In genomic region chr9:37627263-37627662, GRCm38 (mm10) we compare ENCODE assay signal across 37 mouse cellular contexts. TPM values are rescaled to one million over a fixed set of nuclear protein-coding genes. Genes with fewer than 3 reads are reported as not detected.
"Had no signal": no experiment of that assay in that cellular context is flagged by ENCODE, and none has a peak within 500 bp of the region (broad histone marks: within the 10 kb centered on the region; RNA-seq: fewer than 3 reads in every experiment).

No protein-coding gene starts in this region.

- H3K4me2 ChIP-seq: heart, embryonic 11.5 days; heart, embryonic 13.5 days; heart, embryonic 15.5 days; kidney, embryonic 15.5 days; limb, embryonic 13.5 days; limb, embryonic 15.5 days; liver, embryonic 12.5 days had no signal

- H3K9me3 ChIP-seq: heart, embryonic 13.5 days; heart, embryonic 15.5 days; kidney, embryonic 15.5 days; limb, embryonic 13.5 days; limb, embryonic 15.5 days; liver, embryonic 12.5 days had no signal

- H3K9ac ChIP-seq: heart, embryonic 13.5 days; heart, embryonic 15.5 days; kidney, embryonic 15.5 days; limb, embryonic 13.5 days; limb, embryonic 15.5 days; liver, embryonic 12.5 days; liver, embryonic 14.5 days had no signal

- H3K27me3 ChIP-seq: heart, embryonic 13.5 days; heart, embryonic 15.5 days; limb, embryonic 15.5 days; liver, embryonic 12.5 days had no signal

- ATAC-seq: hindbrain, postnatal 0 days; intestine, embryonic 16.5 days; liver, embryonic 12.5 days had no signal

- H3K4me1 ChIP-seq: kidney, embryonic 15.5 days; limb, embryonic 13.5 days; liver, embryonic 12.5 days had no signal

- H3K27ac ChIP-seq: gastrocnemius, adult 2 months; heart, adult 2 months; heart, embryonic 13.5 days; heart, embryonic 15.5 days; kidney, embryonic 15.5 days; kidney, postnatal 0 days; limb, embryonic 13.5 days; limb, embryonic 15.5 days; liver, embryonic 12.5 days; liver, embryonic 14.5 days had no signal

- DNase-seq: gastrocnemius, adult 2 months; gastrocnemius, postnatal 10 days; gastrocnemius, postnatal 25 days; heart, adult 11 months; heart, adult 2 months; heart, postnatal 14 days; heart, postnatal 36 days; kidney, adult 11 months; kidney, adult 2 months; kidney, adult 9 months; kidney, postnatal 14 days; kidney, postnatal 36 days; layer of hippocampus, postnatal 36 days; left cerebral cortex, postnatal 4 days had no signal

- H3K36me3 ChIP-seq: heart, embryonic 13.5 days; heart, embryonic 15.5 days; kidney, embryonic 15.5 days; limb, embryonic 13.5 days; limb, embryonic 15.5 days had no signal

- H3K4me3 ChIP-seq: gastrocnemius, adult 2 months; heart, adult 2 months; heart, embryonic 13.5 days; heart, embryonic 15.5 days; kidney, embryonic 15.5 days; limb, embryonic 13.5 days; limb, embryonic 15.5 days; liver, embryonic 12.5 days had no signal

RNA-seq across cellular contexts. Expression of gene Spa17, which starts 13.7 kb away (rescaled TPM):
- total RNA-seq: hindbrain, postnatal 0 days had no signal

RNA-seq across cellular contexts. Expression of gene Panx3, which starts 41.8 kb away (rescaled TPM):
- total RNA-seq: gastrocnemius, adult 2 months; gastrocnemius, postnatal 25 days; heart, adult 2 months; heart, postnatal 14 days; heart, postnatal 36 days; hematopoietic stem cell, adult 5-6 weeks; hindbrain, postnatal 0 days; layer of hippocampus, adult 18-20 months; layer of hippocampus, postnatal 10 days; layer of hippocampus, postnatal 36 days; left cerebral cortex, adult 18-20 months; left cerebral cortex, postnatal 25 days; left cerebral cortex, postnatal 4 days; liver, adult 2 months had no signal
- polyA plus RNA-seq: frontal cortex, adult 2 months; gonadal fat pad, adult 2 months; heart, adult 2 months; heart, postnatal 0 days; intestine, embryonic 14.5 days; intestine, embryonic 16.5 days; kidney, adult 2 months; kidney, embryonic 15.5 days; large intestine, adult 2 months; limb, embryonic 11.5 days; liver, adult 2 months; liver, embryonic 12.5 days; liver, embryonic 14.5 days had no signal
